Mouse (Mus musculus) retina, postnatal 1 day (tissue): ENCODE data around the gene Gm14743.
"Not testable (repeated sequence)": the region's sequence is repeated elsewhere in the genome, so short reads cannot be mapped to it uniquely, and the experiment has no call there.

Source experiments
- DNase-seq: peaks from one replicate; pipeline ENCODE4 v3.0.0-alpha.2; 2012

Gene Gm14743

GRCm38 (mm10) chrX:78245821-78246220 is at the start of gene Gm14743:
Gm14743 (minus strand) TSS chrX:78245921.
- not testable (repeated sequence) for DNase-seq

GRCm38 (mm10) chrX:78202829-78203228 is 42.9 kb downstream of the Gm14743 start:
- no peak for DNase-seq

DNA sequence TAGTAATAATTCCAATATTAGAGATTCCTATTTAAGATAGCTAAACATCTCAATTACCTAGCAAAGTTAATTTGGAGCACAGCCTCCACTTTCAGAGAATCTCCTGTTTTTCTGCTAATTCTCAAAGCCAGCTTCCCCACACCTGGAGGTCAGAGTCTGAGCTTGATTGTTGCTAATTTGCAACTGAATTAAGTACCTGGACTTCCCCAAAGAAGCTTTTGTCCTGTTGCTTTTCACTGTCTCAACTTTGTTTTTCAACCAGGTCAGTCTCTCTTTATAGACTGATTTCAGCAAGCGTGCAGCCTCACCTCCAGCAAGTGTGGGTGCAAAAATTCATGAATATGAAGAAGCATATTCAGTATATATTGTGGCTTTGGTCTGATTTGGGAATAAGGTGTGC is 43.5 kb downstream of the Gm14743 start:
- DNase-seq = not testable (repeated sequence)
